Mouse (Mus musculus) mammary gland, adult 2 months (tissue): ENCODE results near the gene Olfr665. TPM values are rescaled to one million over a fixed set of nuclear protein-coding genes. Genes with fewer than 3 reads are reported as not detected.

Experiments
- polyA plus RNA-seq: library from polyadenylated mRNA; depleted of rRNA; stranded (reverse); fragments of >200 nt; gene quantifications from 2 replicates; pipeline ENCODE4 v1.2.3, GENCODE M21; 2012; ENCODE audit warnings: low replicate concordance; rRNA removed

Gene Olfr665
- not detected in 2 replicates for polyA plus RNA-seq

DNA sequence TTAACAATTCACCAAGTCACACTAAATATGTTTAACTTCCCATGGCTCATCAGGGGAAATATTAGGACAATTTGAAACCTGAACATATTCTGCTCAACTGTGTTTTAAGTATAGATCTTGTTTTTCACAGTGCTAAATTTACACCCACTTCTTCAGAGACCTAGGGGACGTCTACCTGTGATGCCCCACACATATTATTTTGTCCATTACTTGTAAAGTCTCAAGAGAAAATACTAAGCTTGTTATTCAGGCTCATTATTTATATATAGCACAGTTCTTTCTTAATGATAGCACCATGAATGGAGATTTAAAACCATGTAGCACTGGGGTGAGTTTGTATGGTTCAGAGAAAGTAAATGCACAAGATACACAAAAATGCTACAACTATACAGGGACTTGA, at the start of gene Olfr665:
Gene Olfr665 (plus strand): TSS at position 301 of the 400 bp plus-strand sequence.

DNA sequence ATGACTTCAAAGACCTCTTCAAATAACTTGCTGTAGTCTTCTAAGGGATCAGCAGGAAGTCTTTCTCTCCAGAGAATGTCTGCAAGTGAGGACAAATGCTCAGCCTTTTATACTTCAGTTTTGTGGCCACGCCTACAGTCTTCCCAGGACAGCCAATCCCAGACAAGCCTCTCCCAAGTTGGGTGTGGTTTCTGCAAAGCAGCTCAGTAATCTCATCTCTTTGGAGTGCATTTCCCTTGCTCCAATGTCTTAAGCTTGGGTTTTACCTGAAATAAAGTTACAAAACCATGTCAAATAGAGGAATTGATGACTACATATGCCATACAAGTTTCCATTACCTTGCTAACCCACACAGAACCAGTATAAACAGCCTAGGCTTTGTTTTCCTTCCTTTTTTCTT, 35.3 kb upstream of the Olfr665 start, which contains the start of gene Usp17lb:
Gene Usp17lb (minus strand): TSS at position 101 of the 400 bp plus-strand sequence.

DNA sequence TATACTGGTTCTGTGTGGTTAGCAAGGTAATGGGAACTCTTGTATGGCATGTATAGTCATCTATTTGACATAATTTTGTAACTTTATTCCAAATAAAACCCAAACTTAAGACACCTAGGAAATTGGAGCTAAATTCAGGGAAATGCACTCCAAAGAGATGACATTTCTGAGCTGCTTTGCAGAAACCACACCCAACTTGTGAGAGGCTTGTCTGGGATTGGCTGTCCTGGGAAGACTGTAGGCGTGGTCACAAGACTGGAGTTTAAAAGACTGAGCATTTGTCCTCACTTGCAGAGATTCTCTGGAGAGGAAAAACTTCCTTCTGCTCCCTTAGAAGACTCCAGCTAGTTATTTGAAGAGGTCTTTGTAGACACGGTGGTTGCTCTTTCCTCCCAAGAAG, 21.1 kb upstream of the Olfr665 start, which contains the start of gene Usp17la:
Gene Usp17la (plus strand): TSS at position 301 of the 400 bp plus-strand sequence.

DNA sequence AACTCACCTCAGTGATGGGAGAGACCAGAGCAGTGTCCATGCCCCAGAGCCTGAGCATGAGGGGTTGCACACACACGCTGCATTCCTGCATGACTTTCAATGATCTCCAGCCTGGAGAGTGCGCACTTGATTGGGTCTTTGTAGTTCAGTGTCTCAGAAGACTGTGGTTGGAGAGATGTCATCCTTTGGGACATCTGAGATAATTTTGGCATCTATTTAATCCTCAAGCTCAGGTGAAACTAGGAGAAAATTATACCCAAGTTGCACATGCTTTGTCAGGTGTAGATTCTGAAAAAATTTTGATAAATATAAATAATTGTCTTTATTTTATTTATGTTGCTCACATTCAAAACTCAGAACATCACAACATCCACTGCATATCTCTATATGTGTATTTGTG, 18.0 kb downstream of the Olfr665 start, which contains the start of gene Olfr666:
Gene Olfr666 (minus strand): TSS at position 101 of the 400 bp plus-strand sequence.

DNA sequence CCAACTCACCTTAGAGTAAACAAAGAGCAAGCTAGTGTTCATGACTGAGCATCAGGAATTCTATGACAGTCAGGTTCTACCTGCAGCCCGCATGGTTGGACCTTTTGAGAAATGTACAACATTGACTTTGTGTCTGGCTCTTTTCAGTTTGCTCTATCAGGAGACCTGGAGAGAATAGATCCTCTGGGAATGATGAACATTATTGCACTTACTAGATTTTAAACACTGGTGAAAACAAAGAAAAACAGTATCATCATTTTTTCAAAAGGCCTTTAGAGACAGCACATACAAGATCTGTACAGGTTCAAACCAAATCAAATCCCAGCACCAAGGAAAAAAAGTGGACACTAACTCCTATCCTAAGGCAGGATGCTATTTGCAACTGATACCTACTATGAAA, 43.6 kb downstream of the Olfr665 start, which contains the start of gene Olfr667:
Gene Olfr667 (minus strand): TSS at position 101 of the 400 bp plus-strand sequence.

DNA sequence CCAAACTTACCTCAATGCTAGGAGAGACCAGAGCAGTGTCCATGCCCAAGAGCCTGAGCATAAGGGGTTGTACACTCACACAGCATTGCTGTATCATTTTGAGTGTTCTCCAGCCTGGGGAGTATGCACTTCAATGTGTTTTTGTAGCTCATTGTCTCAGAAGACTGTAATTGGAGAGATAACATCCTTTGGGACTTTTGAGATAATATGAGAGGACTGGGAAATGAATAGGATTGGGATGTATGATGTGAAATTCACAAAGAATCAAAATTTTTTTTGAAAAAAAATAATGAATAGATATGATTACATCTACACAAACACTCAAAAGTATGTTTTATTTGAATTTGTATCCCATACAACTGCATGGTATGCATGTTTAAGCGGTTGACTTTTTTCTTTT, 50.1 kb downstream of the Olfr665 start, which contains the start of gene Olfr668:
Gene Olfr668 (minus strand): TSS at position 101 of the 400 bp plus-strand sequence.

Other genes starting within 250 kb of the Olfr665 start
- not detected in 2 replicates for gene Olfr658, start 230.7 kb upstream of the Olfr665 start, polyA plus RNA-seq
- not detected in 2 replicates for gene Olfr659, start 211.3 kb upstream of the Olfr665 start, polyA plus RNA-seq
- gene Olfr661, start 191.5 kb upstream of the Olfr665 start, polyA plus RNA-seq, result not detected in 2 replicates
- gene Usp17le, start 100.6 kb upstream of the Olfr665 start, polyA plus RNA-seq, result not detected in 2 replicates
- not detected in 2 replicates for gene Usp17lb, start 35.4 kb upstream of the Olfr665 start, polyA plus RNA-seq
- gene Usp17la, start 21.0 kb upstream of the Olfr665 start, polyA plus RNA-seq, result not detected in 2 replicates
- not detected in 2 replicates for gene Olfr666, start 17.9 kb downstream of the Olfr665 start, polyA plus RNA-seq
- gene Olfr667, start 43.5 kb downstream of the Olfr665 start, polyA plus RNA-seq, result not detected in 2 replicates
- gene Olfr668, start 50.0 kb downstream of the Olfr665 start, polyA plus RNA-seq, result not detected in 2 replicates
- gene Olfr669, start 56.2 kb downstream of the Olfr665 start, polyA plus RNA-seq, result not detected in 2 replicates
- gene Olfr670, start 84.6 kb downstream of the Olfr665 start, polyA plus RNA-seq, result not detected in 2 replicates
- gene Olfr671, start 101.1 kb downstream of the Olfr665 start, polyA plus RNA-seq, result not detected in 2 replicates
- not detected in 2 replicates for gene Olfr672, start 124.0 kb downstream of the Olfr665 start, polyA plus RNA-seq
- not detected in 2 replicates for gene Olfr675, start 150.4 kb downstream of the Olfr665 start, polyA plus RNA-seq
- gene Olfr676, start 154.7 kb downstream of the Olfr665 start, polyA plus RNA-seq, result not detected in 2 replicates
- gene Olfr677, start 173.3 kb downstream of the Olfr665 start, polyA plus RNA-seq, result not detected in 2 replicates
- gene Olfr678, start 186.4 kb downstream of the Olfr665 start, polyA plus RNA-seq, result not detected in 2 replicates
- not detected in 2 replicates for gene Olfr679, start 203.2 kb downstream of the Olfr665 start, polyA plus RNA-seq
- gene Olfr680-ps1, start 214.8 kb downstream of the Olfr665 start, polyA plus RNA-seq, result not detected in 2 replicates
- gene Olfr681, start 238.8 kb downstream of the Olfr665 start, polyA plus RNA-seq, result not detected in 2 replicates